Mouse (Mus musculus) lung, postnatal 0 days (tissue): ENCODE measurements around the gene Fam196b. TPM values are rescaled to one million over a fixed set of nuclear protein-coding genes. Genes with fewer than 3 reads are reported as not detected.

Experiments
- ATAC-seq: fragments of 200-750 bp; cut with Nextera tagmentation; 2 replicates; pipeline ENCODE4 v1.8.0; 2017; ENCODE audit warnings: moderate library complexity
- DNase-seq: peaks from one replicate; pipeline ENCODE4 v3.0.0-alpha.2; 2016; ENCODE audit warnings: low spot score
- H3K27ac ChIP-seq: fragments of 300-500 bp; sonication (generic); 2 replicates; pipeline ENCODE4 v1.5.1; 2014; ENCODE audit warnings: antibody characterized with exemption, mild to moderate bottlenecking, low read length, mixed read lengths
- H3K27me3 ChIP-seq: fragments of 300-500 bp; sonication (generic); replicated peaks from 2 replicates; pipeline ENCODE4 v1.6.1; 2014; ENCODE audit warnings: low read length, mixed read lengths; ENCODE audit not compliant: insufficient read depth
- H3K36me3 ChIP-seq: fragments of 300-500 bp; sonication (generic); 2 replicates; pipeline ENCODE4 v1.6.1; 2014; ENCODE audit warnings: low read length, mixed read lengths; ENCODE audit not compliant: insufficient read depth
- H3K4me1 ChIP-seq: fragments of 300-500 bp; sonication (generic); 2 replicates; pipeline ENCODE4 v1.6.1; 2014; ENCODE audit warnings: antibody characterized with exemption, low read depth, low read length, mixed read lengths; ENCODE audit not compliant: insufficient read depth
- H3K4me2 ChIP-seq: fragments of 300-500 bp; sonication (generic); replicated peaks from 2 replicates; pipeline ENCODE4 v1.6.1; 2014; ENCODE audit warnings: low read depth, mild to moderate bottlenecking, low read length, moderate library complexity, mixed read lengths
- H3K4me3 ChIP-seq: fragments of 300-500 bp; sonication (generic); 2 replicates; pipeline ENCODE4 v1.5.1; 2014; ENCODE audit warnings: low read depth, low read length
- H3K9ac ChIP-seq: fragments of 300-500 bp; sonication (generic); replicated peaks from 2 replicates; pipeline ENCODE4 v1.6.1; 2014; ENCODE audit warnings: low read depth, mild to moderate bottlenecking
- H3K9me3 ChIP-seq: fragments of 300-500 bp; sonication (generic); 2 replicates; pipeline ENCODE4 v1.6.1; 2016; ENCODE audit warnings: low read length, mixed read lengths
- CTCF ChIP-seq: IDR thresholded peaks from 2 replicates; pipeline ENCODE4 v1.5.1; 2016; ENCODE audit warnings: antibody characterized with exemption, mild to moderate bottlenecking
- EP300 ChIP-seq: IDR thresholded peaks from 2 replicates; pipeline ENCODE4 v1.6.1; 2016; ENCODE audit warnings: antibody characterized with exemption, mild to moderate bottlenecking, control low read depth
- WGBS: fragments of 180-500 bp; shearing (Covaris S2); extraction: QIAGEN DNeasy Blood & Tissue Kit; methylation state at CpG from one replicate; pipeline ENCODE4 v1.1.7; 2014; 5-methylcytosine and 5-hydroxymethylcytosine counted together
- polyA plus RNA-seq: library from polyadenylated mRNA; unstranded; fragments of >200 nt; fragmentation: Nextera tagmentation; extraction: Ambion mirVana; gene quantifications from 2 replicates; pipeline ENCODE4 v1.2.1, GENCODE M21; 2015

Gene Fam196b
- polyA plus RNA-seq, 1 experiment from 2014 or later: 0.08 TPM

GRCm38 (mm10) chr11:34468571-34468970, 153.9 kb downstream of the Fam196b start:
- no peaks in the 10 kb centered on the region for H3K36me3 ChIP-seq
- ATAC-seq (no peak), DNase-seq (no peak)
- H3K4me1 ChIP-seq: no peaks in the 10 kb centered on the region
- WGBS: 56% methylated on average over 3 of the region's 3 CpGs
- no peak overlapping the region for H3K27ac ChIP-seq
- TF ChIP-seq CTCF: no peak
- TF ChIP-seq EP300: no peak
- no peak overlapping the region for H3K4me2 ChIP-seq
- H3K9ac ChIP-seq: no peak overlapping the region
- H3K9me3 ChIP-seq: no peaks in the 10 kb centered on the region
- H3K27me3 ChIP-seq: no peaks in the 10 kb centered on the region
- no peak overlapping the region for H3K4me3 ChIP-seq

- H3K27me3 ChIP-seq: no peaks in the 10 kb centered on the region
- H3K36me3 ChIP-seq: no peaks in the 10 kb centered on the region
- DNase-seq (no peak), ATAC-seq (no peak)
- no peaks in the 10 kb centered on the region for H3K9me3 ChIP-seq
- H3K9ac ChIP-seq: no peak overlapping the region
- 32% methylated on average over 2 of the region's 2 CpGs for WGBS
- no peak overlapping the region for H3K4me3 ChIP-seq
- no peaks in the 10 kb centered on the region for H3K4me1 ChIP-seq
- TF ChIP-seq CTCF (no peak), EP300 (no peak)
- H3K27ac ChIP-seq: no peak overlapping the region
- H3K4me2 ChIP-seq: no peak overlapping the region
These were observed 155.2 kb downstream of the Fam196b start for GRCm38 (mm10) chr11:34469792-34470191.

Other genes starting within 250 kb of the Fam196b start
- not detected in 2 replicates for gene 4930469K13Rik, start 216.3 kb upstream of the Fam196b start, polyA plus RNA-seq
- not detected in 2 replicates for gene Foxi1, start 106.7 kb upstream of the Fam196b start, polyA plus RNA-seq